15 mouse cellular contexts compared by ENCODE assay signal in the genomic region with DNA sequence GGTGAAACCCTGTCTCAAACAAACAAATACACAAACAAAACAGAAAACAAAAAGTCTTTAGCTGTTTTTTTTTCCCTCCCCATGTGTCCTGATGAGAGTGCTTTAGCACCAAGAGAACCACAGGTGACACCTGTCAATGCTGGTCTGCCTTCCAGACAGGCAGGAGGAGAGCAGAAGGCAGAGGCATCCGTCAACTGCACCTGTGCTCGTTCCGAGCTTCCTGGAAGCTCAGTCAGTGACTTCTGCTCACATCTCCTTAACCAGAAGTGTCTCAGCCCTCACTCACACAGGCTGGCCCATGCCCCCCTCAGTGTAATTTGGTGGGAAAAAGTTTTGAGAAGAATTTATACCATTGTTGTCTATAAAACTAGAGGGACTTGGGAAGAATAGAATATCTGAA.
"Had no signal": no experiment of that assay in that cellular context is flagged by ENCODE, and none has a peak within 500 bp of the region (broad histone marks: within the 10 kb centered on the region; RNA-seq: fewer than 3 reads in every experiment).

No protein-coding gene starts in this region.

- DNase-seq: kidney, adult 18-20 months; kidney, adult 9 months; kidney, postnatal 14 days; kidney, postnatal 4 days; liver, embryonic 13.5 days; lung, adult 2 months; lung, postnatal 14 days; lung, postnatal 4 days; midbrain, embryonic 14.5 days; retina, postnatal 1 day; right cerebral cortex, postnatal 25 days; spleen, adult 18-20 months had no signal

- H3K27ac ChIP-seq: liver, embryonic 13.5 days; neural tube, embryonic 13.5 days; stomach, embryonic 15.5 days had no signal

- H3K27me3 ChIP-seq: liver, embryonic 13.5 days; neural tube, embryonic 13.5 days; stomach, embryonic 15.5 days had no signal

- H3K36me3 ChIP-seq: liver, embryonic 13.5 days; neural tube, embryonic 13.5 days; stomach, embryonic 15.5 days had no signal

- H3K4me2 ChIP-seq: liver, embryonic 13.5 days; midbrain, embryonic 11.5 days; neural tube, embryonic 13.5 days; stomach, embryonic 15.5 days had no signal

- H3K4me3 ChIP-seq: liver, embryonic 13.5 days; neural tube, embryonic 13.5 days; stomach, embryonic 15.5 days had no signal
